Mouse (Mus musculus) kidney, embryonic 14.5 days (tissue): Measurements from ENCODE around the gene Atrnl1. TPM values are rescaled to one million over a fixed set of nuclear protein-coding genes. Genes with fewer than 3 reads are reported as not detected.

Experiments used
- ATAC-seq: fragments of 200-750 bp; cut with Nextera tagmentation; 2 replicates; pipeline ENCODE4 v1.8.0; 2017; ENCODE audit warnings: moderate number of reproducible peaks, mild to moderate bottlenecking, moderate TSS enrichment, moderate library complexity; ENCODE audit not compliant: low FRiP score, low TSS enrichment
- H3K27ac ChIP-seq: fragments of 300-500 bp; sonication (generic); 2 replicates; pipeline ENCODE4 v1.5.1; 2014; ENCODE audit warnings: low read depth, mild to moderate bottlenecking, low read length, moderate library complexity, mixed read lengths
- H3K27me3 ChIP-seq: fragments of 300-500 bp; sonication (generic); 2 replicates; pipeline ENCODE4 v1.6.1; 2014; ENCODE audit warnings: mild to moderate bottlenecking, low read length; ENCODE audit not compliant: control insufficient read depth, insufficient read depth
- H3K36me3 ChIP-seq: fragments of 300-500 bp; sonication (generic); 2 replicates; pipeline ENCODE4 v1.6.1; 2014; ENCODE audit warnings: low read length, mixed read lengths; ENCODE audit not compliant: control insufficient read depth, insufficient read depth
- H3K4me1 ChIP-seq: fragments of 300-500 bp; sonication (generic); 2 replicates; pipeline ENCODE4 v1.6.1; 2014; ENCODE audit warnings: low read length, mixed read lengths; ENCODE audit not compliant: control insufficient read depth, insufficient read depth
- H3K4me2 ChIP-seq: fragments of 300-500 bp; sonication (generic); replicated peaks from 2 replicates; pipeline ENCODE4 v1.6.1; 2014; ENCODE audit warnings: low read depth, mild to moderate bottlenecking, low read length
- H3K4me3 ChIP-seq: fragments of 300-500 bp; sonication (generic); 2 replicates; pipeline ENCODE4 v1.5.1; 2014; ENCODE audit warnings: mild to moderate bottlenecking, low read length
- H3K9ac ChIP-seq: fragments of 300-500 bp; sonication (generic); 2 replicates; pipeline ENCODE4 v1.6.1; 2014; ENCODE audit warnings: low read depth, mild to moderate bottlenecking, low read length, moderate library complexity
- H3K9me3 ChIP-seq: fragments of 300-500 bp; sonication (generic); 2 replicates; pipeline ENCODE4 v1.6.1; 2016; ENCODE audit warnings: low read length; ENCODE audit not compliant: control insufficient read depth
- WGBS: fragments of 180-500 bp; shearing (Covaris S2); extraction: QIAGEN DNeasy Blood & Tissue Kit; methylation state at CpG from one replicate; pipeline ENCODE4 v1.1.7; 2014; 5-methylcytosine and 5-hydroxymethylcytosine counted together
- polyA plus RNA-seq: library from polyadenylated mRNA; unstranded; fragments of >200 nt; fragmentation: Nextera tagmentation; extraction: Ambion mirVana; gene quantifications from 2 replicates; pipeline ENCODE4 v1.2.1, GENCODE M21; 2014

Gene Atrnl1
- polyA plus RNA-seq, 1 experiment from 2014 or later: 10.5 TPM

DNA sequence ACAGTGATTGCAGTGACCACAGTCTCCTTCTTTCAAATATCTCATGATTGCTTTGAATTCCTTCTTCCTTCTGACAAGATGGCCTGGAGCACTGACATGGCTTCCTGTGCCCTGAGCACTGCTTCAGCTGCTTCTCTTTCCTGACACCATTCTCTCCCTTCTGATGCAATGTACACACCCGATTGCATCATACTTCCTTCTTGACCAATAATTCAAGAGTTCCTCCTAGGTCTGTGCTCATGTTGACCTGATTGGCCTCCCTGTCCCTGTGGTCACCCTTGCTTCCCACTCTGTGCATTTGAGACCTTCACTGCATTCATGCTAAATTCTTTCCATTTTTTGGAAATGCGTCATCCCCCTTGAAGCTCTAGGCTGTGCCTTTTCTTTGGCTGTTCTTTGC lies 151.7 kb downstream of the Atrnl1 start:
- WGBS: 96% methylated on average over 2 of the region's 2 CpGs
- H3K27ac ChIP-seq: no peak overlapping the region

DNA sequence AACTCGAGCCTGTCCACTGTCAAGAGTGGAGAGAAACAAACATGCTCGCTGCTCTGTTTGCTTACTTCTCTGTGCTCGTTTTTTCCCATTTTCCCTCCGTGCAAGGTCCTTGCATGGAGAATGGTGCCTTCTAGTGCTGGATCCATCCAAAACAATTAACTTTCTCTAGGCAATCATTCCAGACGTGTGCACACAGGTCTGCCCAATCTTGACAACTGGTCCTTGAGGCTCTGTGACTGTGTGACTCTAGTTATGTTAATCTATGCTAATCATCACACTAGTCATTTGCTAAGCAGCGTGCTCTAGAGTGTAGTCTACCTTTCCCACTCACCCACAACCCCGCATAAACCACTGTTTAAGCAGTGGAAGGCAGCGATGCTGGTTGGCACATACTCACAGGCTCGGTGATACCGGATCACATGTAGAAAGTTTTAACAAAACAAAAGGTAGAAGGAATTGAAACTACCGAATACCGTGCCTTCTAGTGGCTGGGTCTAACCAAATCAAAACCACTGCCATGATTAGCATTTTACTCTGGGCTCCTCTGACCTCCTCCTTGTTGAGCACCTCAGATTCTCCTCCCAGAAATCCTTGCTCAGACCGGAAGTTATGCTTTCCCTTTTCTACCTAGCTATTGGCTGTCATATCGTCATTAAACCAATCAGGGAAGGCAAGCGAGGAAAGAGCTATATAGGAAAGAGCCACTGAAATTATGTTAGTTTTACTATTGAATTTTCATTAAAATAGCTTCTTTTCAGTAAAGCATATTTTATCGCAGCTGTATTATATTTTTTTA lies 153.9 kb downstream of the Atrnl1 start:
- 86% methylated on average over 16 of the region's 16 CpGs for WGBS
- Histone ChIP-seq H3K9me3 (no peaks in the 10 kb centered on the region), H3K4me3 (no peak overlapping the region), H3K27ac (no peak overlapping the region), H3K36me3 (peaks cover 6% of the 10 kb centered on the region; the same call in 1 of the 2 replicates), H3K27me3 (no peaks in the 10 kb centered on the region), H3K4me1 (peaks cover 3% of the 10 kb centered on the region; the same call in 1 of the 2 replicates), H3K4me2 (no peak overlapping the region), H3K9ac (no peak overlapping the region)
- ATAC-seq: no peak

More for the DNA sequence above, 151.7 kb downstream of the Atrnl1 start:
- ATAC-seq: no peak
- Histone ChIP-seq H3K4me2 (no peak overlapping the region), H3K9ac (no peak overlapping the region), H3K4me3 (no peak overlapping the region), H3K4me1 (peaks cover 3% of the 10 kb centered on the region; the same call in 1 of the 2 replicates), H3K36me3 (peaks cover 6% of the 10 kb centered on the region; the same call in 1 of the 2 replicates), H3K9me3 (no peaks in the 10 kb centered on the region), H3K27me3 (no peaks in the 10 kb centered on the region)

DNA sequence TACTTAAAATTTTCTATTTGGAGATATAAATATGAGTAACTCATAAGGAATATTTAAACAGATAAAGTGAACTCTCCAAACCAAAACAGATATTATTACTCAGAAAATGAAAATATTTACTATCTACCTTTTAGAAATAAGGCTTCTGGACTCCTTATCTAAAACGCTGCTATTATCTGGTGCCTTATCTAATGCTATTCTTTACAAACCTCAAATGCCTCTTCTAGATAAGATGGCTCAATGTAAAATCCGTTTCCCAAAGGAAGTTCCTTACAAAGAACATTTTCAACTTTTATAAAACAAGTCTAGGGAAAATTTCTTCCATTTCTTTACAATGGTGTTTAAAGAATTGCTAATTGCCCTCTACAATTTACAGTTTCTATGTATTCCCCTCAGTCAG lies 156.2 kb downstream of the Atrnl1 start:
- Histone ChIP-seq H3K9me3 (no peaks in the 10 kb centered on the region), H3K4me3 (no peak overlapping the region)
- 83% methylated on average over 2 of the region's 2 CpGs for WGBS

DNA sequence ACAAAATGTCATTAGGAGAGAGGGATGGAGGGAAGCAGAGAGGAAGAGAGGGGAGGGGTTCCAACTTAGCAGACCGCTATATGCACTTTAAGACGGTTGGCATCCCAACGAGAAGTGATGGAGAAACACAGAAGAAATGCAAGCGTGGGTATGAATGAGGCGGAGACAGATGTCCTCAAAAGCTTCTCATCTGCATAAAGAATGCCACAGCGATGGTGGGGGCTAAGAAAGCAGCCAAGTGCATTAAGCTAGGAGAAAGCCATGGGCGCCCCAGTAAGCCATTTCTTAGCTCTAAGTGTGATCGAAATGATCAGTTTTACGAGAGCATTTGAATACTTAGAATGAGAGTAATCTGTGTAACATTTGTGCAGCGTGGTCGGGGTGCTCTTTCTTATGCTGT lies 157.8 kb downstream of the Atrnl1 start:
- WGBS: 96% methylated on average over 11 of the region's 11 CpGs
- Histone ChIP-seq H3K27me3 (no peaks in the 10 kb centered on the region), H3K9ac (no peak overlapping the region), H3K9me3 (no peaks in the 10 kb centered on the region), H3K4me3 (no peak overlapping the region), H3K4me2 (no peak overlapping the region), H3K36me3 (peaks cover 4% of the 10 kb centered on the region; the same call in 1 of the 2 replicates), H3K27ac (no peak overlapping the region), H3K4me1 (no peaks in the 10 kb centered on the region)
- no peak for ATAC-seq

More for the DNA sequence above, 156.2 kb downstream of the Atrnl1 start:
- H3K4me1 ChIP-seq: peaks cover 2% of the 10 kb centered on the region; the same call in 1 of the 2 replicates
- H3K36me3 ChIP-seq: peaks cover 4% of the 10 kb centered on the region; the same call in 1 of the 2 replicates
- H3K4me2 ChIP-seq: no peak overlapping the region
- no peaks in the 10 kb centered on the region for H3K27me3 ChIP-seq
- H3K27ac ChIP-seq: no peak overlapping the region
- no peak for ATAC-seq
- no peak overlapping the region for H3K9ac ChIP-seq

DNA sequence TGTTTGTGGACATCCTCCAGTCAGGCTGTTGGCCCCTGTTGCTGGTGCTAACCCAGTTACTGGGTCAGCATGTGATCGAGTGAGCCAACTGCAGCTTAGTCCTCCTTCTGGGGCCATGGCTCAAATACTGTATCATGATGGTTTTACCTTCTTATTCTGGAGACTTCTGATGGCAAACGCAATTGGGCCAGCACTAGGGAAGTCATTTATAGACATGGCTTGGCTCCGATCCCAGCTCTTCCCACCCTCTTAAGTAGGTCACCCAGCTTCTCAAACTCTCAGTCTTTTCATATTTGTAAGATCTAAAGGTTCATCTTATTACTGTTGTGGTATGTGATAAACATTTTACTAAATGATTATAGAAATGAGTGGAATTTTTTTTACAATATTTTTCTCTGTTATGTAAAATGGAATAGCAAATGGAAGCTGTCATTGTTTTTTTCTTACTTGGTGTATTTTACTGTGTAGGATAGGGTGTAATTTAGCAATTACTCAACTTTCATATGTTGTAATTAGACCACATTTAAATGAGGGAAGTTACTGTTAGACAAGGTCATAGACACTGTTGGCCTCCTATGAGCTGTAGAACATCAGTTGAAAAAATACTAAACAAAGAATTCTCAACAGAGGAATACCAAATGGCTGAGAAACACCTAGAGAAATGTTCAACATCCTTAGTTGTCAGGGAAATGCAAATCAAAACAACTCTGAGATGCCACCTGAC lies 171.7 kb downstream of the Atrnl1 start:
- Histone ChIP-seq H3K4me1 (no peaks in the 10 kb centered on the region), H3K4me2 (no peak overlapping the region), H3K4me3 (no peak overlapping the region), H3K27me3 (no peaks in the 10 kb centered on the region), H3K27ac (no peak overlapping the region), H3K36me3 (no peaks in the 10 kb centered on the region), H3K9ac (no peak overlapping the region), H3K9me3 (no peaks in the 10 kb centered on the region)
- ATAC-seq: no peak
- 93% methylated on average over 3 of the region's 3 CpGs for WGBS

DNA sequence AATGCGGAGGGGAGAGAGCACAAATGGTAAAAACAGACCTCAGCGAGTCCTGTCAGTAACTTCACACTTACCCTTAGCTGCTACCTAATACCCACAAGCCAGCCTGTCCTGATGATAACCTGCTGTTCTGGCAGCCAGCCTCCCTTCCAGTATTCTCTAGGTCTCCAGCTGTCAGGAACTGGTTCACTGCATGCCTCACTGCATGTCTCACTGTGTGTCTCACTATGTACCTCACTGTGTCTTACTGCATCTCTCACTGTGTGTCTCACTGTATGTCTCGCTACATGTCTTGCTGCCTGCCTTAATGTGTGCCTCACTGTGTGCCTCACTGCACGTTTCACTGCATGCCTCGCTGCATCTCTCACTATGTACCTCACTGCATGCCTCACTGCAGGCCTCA lies 175.9 kb downstream of the Atrnl1 start:
- 50% methylated on average over 5 of the region's 5 CpGs for WGBS
- Histone ChIP-seq H3K4me2 (no peak overlapping the region), H3K36me3 (no peaks in the 10 kb centered on the region), H3K4me3 (no peak overlapping the region), H3K9me3 (no peaks in the 10 kb centered on the region), H3K4me1 (no peaks in the 10 kb centered on the region), H3K27me3 (no peaks in the 10 kb centered on the region), H3K27ac (no peak overlapping the region), H3K9ac (no peak overlapping the region)
- peak; percentile 73; the same call in 1 of the 2 replicates for ATAC-seq

DNA sequence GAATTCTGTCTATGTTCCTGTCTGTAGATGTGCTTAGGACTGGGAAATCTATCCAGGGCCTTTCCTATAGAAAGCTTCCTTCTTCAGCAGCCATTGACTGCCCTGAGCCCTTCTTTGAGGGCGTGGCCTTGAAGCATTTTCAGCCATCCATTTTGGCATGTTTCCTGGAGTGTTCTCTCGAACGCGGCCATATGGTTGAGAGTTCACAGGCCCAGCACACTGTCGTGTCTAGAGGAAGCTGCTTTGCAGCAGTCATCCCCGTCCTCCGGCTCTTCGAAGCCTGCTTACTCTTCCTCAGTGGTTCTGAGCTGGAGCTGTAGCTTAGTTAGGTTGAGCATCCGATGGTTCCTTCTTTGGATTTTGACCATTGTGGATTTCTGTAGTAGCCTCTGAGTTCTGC lies 191.4 kb downstream of the Atrnl1 start:
- no peak overlapping the region for H3K9ac ChIP-seq
- no peaks in the 10 kb centered on the region for H3K27me3 ChIP-seq
- 73% methylated on average over 9 of the region's 9 CpGs for WGBS
- no peaks in the 10 kb centered on the region for H3K4me1 ChIP-seq
- H3K9me3 ChIP-seq: no peaks in the 10 kb centered on the region
- H3K36me3 ChIP-seq: no peaks in the 10 kb centered on the region; the same call in 1 of the 2 replicates
- ATAC-seq: no peak
- H3K4me2 ChIP-seq: no peak overlapping the region
- no peak overlapping the region for H3K4me3 ChIP-seq
- peak overlapping the region; percentile 78 for H3K27ac ChIP-seq

DNA sequence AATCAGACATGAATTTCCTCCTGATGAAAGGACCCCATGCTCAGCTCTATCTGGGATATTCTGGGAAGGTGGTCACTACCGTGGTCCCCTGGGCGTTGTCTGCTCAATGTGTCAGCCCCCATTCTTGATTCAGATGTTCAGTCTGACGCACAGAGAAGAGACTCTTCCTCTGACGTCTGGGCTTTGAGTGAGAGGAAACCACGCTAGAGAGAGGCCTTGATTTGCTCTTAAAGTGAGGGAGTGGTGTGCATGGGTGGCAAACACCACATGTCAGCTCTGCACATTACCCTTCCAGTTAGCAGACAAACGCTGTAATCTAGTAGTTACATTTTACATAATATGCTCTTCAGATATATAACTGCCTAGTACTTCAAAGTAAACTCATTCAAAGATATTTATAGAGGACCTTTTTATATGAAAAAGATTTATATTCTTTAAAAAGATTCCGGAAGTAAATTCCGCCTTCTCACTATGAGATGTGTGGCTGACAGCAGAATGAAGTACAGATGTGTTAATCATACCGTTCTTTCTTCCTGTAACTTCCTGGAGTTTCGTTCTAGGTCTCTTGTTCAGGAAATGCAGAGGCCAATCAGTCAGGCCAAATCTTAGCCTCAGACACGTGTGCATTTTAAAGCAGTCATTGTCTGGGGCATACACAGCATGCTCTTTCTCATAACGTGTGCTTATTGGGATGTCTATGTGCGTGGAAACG lies 192.1 kb downstream of the Atrnl1 start:
- H3K4me2 ChIP-seq: no peak overlapping the region
- 55% methylated on average over 14 of the region's 14 CpGs for WGBS
- no peaks in the 10 kb centered on the region for H3K4me1 ChIP-seq
- ATAC-seq: 0 out of 2 replicates have a peak, but pooled peaks have one; percentile 20
- no peaks in the 10 kb centered on the region; the same call in 1 of the 2 replicates for H3K36me3 ChIP-seq
- H3K9me3 ChIP-seq: no peaks in the 10 kb centered on the region
- H3K27me3 ChIP-seq: no peaks in the 10 kb centered on the region
- H3K9ac ChIP-seq: no peak overlapping the region
- H3K27ac ChIP-seq: peak overlapping the region; percentile 78
- no peak overlapping the region for H3K4me3 ChIP-seq
